Mouse (Mus musculus) ES-Bruce4 (cell line): Measurements from ENCODE around the gene Malrd1.

Experiments used
- CTCF ChIP-seq: IDR thresholded peaks from one replicate; pipeline ENCODE4 v1.8.1; 2011; ENCODE audit warnings: low read depth, low read length
- EP300 ChIP-seq: IDR thresholded peaks from 2 replicates; pipeline ENCODE4 v1.6.1; 2011; ENCODE audit warnings: low read depth, low read length; ENCODE audit not compliant: insufficient read depth
- POLR2A ChIP-seq: IDR thresholded peaks from one replicate; pipeline ENCODE4 v1.8.1; 2011; ENCODE audit warnings: low read length; ENCODE audit not compliant: insufficient read depth

- TF ChIP-seq CTCF (no peak), POLR2A (no peak), EP300 (no peak)
Measured at GRCm38 (mm10) chr2:16172086-16172485, 645.8 kb downstream of the Malrd1 start.
